Mouse (Mus musculus) heart, embryonic 13.5 days (tissue): ENCODE measurements around the gene Prh1. TPM values are rescaled to one million over a fixed set of nuclear protein-coding genes. Genes with fewer than 3 reads are reported as not detected.
"Not testable (repeated sequence)": the region's sequence is repeated elsewhere in the genome, so short reads cannot be mapped to it uniquely, and the experiment has no call there.

Experiments used
- ATAC-seq: fragments of 200-750 bp; cut with Nextera tagmentation; 2 replicates; pipeline ENCODE4 v1.8.0; 2017; ENCODE audit warnings: moderate TSS enrichment; ENCODE audit not compliant: insufficient number of reproducible peaks, low FRiP score, low TSS enrichment; ENCODE audit errors: extremely low read depth
- H3K27ac ChIP-seq: fragments of 300-500 bp; sonication (generic); replicated peaks from 2 replicates; pipeline ENCODE4 v1.5.1; 2015; ENCODE audit warnings: moderate library complexity, mild to moderate bottlenecking, inconsistent platforms
- H3K27me3 ChIP-seq: fragments of 300-500 bp; sonication (generic); replicated peaks from 2 replicates; pipeline ENCODE4 v1.6.1; 2015; ENCODE audit warnings: mild to moderate bottlenecking, inconsistent platforms
- H3K36me3 ChIP-seq: fragments of 300-500 bp; sonication (generic); 2 replicates; pipeline ENCODE4 v1.6.1; 2015; ENCODE audit warnings: mild to moderate bottlenecking, inconsistent platforms
- H3K4me1 ChIP-seq: fragments of 300-500 bp; sonication (generic); 2 replicates; pipeline ENCODE4 v1.6.1; 2015; ENCODE audit warnings: inconsistent platforms
- H3K4me2 ChIP-seq: fragments of 300-500 bp; sonication (generic); 2 replicates; pipeline ENCODE4 v1.6.1; 2015; ENCODE audit warnings: inconsistent platforms, mild to moderate bottlenecking, moderate library complexity
- H3K4me3 ChIP-seq: fragments of 300-500 bp; sonication (generic); 2 replicates; pipeline ENCODE4 v1.5.1; 2015; ENCODE audit warnings: moderate library complexity, mild to moderate bottlenecking, inconsistent platforms
- H3K9ac ChIP-seq: fragments of 300-500 bp; sonication (generic); 2 replicates; pipeline ENCODE4 v1.6.1; 2015; ENCODE audit warnings: inconsistent platforms, mild to moderate bottlenecking, moderate library complexity
- H3K9me3 ChIP-seq: fragments of 300-500 bp; sonication (generic); 2 replicates; pipeline ENCODE4 v1.6.1; 2016; ENCODE audit warnings: inconsistent platforms
- WGBS: fragments of 180-500 bp; shearing (Covaris S2); methylation state at CpG from one replicate; pipeline ENCODE4 v1.1.7; 2015; ENCODE audit warnings: mixed read lengths; 5-methylcytosine and 5-hydroxymethylcytosine counted together
- polyA plus RNA-seq: library from polyadenylated mRNA; unstranded; fragments of >200 nt; fragmentation: Nextera tagmentation; extraction: Ambion mirVana; gene quantifications from 2 replicates; pipeline ENCODE4 v1.2.1, GENCODE M21; 2015

The Prh1 gene
- not detected in 2 replicates for polyA plus RNA-seq

DNA sequence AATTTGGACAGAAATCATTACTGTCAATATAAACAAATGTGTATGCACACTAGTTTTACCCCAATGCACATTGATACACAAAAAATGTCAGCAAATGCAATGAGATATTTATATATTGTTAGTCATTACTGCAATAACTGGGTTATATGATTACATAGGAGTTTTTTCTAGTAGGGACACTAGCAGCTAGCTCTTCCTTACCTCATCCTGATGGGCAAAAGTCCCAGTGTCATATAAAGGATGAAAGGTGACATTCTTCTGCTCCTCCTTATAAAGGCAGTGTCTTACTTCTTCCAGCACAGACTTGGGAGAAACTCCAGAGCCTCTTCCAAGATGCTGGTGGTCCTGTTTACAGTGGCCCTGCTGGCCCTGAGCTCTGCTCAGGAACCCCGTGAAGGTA is at the start of gene Prh1:
Gene Prh1, plus strand, starts transcription at position 301 of the 400 bp plus-strand sequence.
- H3K4me1 ChIP-seq, H3K27me3 ChIP-seq, H3K36me3 ChIP-seq, H3K9ac ChIP-seq, ATAC-seq, H3K4me2 ChIP-seq, H3K9me3 ChIP-seq, H3K4me3 ChIP-seq, H3K27ac ChIP-seq: not testable (repeated sequence)
- 65% methylated on average over 1 of the region's 1 CpGs for WGBS

DNA sequence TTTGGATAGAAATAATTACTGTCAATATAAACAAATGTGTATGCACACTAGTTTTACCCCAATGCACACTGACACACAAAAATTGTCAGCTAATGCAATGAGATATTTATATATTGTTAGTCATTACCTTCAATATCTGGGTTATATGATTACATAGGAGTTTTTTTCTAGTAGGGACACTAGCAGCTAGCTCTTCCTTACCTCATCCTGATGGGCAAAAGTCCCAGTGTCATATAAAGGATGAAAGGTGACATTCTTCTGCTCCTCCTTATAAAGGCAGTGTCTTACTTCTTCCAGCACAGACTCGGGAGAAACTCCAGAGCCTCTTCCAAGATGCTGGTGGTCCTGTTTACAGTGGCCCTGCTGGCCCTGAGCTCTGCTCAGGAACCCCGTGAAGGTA is 26.0 kb downstream of the Prh1 start, which contains the start of gene Prp2:
Gene Prp2, plus strand, starts transcription at position 301 of the 400 bp plus-strand sequence.
- H3K4me3 ChIP-seq, H3K27ac ChIP-seq, H3K9me3 ChIP-seq, H3K27me3 ChIP-seq, ATAC-seq, H3K4me1 ChIP-seq, H3K36me3 ChIP-seq, H3K9ac ChIP-seq, H3K4me2 ChIP-seq: not testable (repeated sequence)
- WGBS = 52% methylated on average over 2 of the region's 2 CpGs

Other genes with a start within 250 kb of the Prh1 start
- gene Gm8882, start 205.7 kb upstream of the Prh1 start, polyA plus RNA-seq = not detected in 2 replicates
- gene Prp2, start 26.1 kb downstream of the Prh1 start, polyA plus RNA-seq = not detected in 2 replicates
- not detected in 2 replicates for gene A630073D07Rik, start 81.7 kb downstream of the Prh1 start, polyA plus RNA-seq
- not detected in 2 replicates for gene Tas2r120, start 87.1 kb downstream of the Prh1 start, polyA plus RNA-seq
- not detected in 2 replicates for gene Tas2r121, start 131.2 kb downstream of the Prh1 start, polyA plus RNA-seq
- not detected in 2 replicates for gene Tas2r122, start 142.1 kb downstream of the Prh1 start, polyA plus RNA-seq
- not detected in 2 replicates for gene Tas2r115, start 168.2 kb downstream of the Prh1 start, polyA plus RNA-seq
- gene Tas2r124, start 184.9 kb downstream of the Prh1 start, polyA plus RNA-seq = not detected in 2 replicates
- not detected in 2 replicates for gene Tas2r102, start 192.3 kb downstream of the Prh1 start, polyA plus RNA-seq
- gene Tas2r136, start 208.4 kb downstream of the Prh1 start, polyA plus RNA-seq = not detected in 2 replicates
- gene Tas2r117, start 233.0 kb downstream of the Prh1 start, polyA plus RNA-seq = not detected in 2 replicates